In the genomic region with DNA sequence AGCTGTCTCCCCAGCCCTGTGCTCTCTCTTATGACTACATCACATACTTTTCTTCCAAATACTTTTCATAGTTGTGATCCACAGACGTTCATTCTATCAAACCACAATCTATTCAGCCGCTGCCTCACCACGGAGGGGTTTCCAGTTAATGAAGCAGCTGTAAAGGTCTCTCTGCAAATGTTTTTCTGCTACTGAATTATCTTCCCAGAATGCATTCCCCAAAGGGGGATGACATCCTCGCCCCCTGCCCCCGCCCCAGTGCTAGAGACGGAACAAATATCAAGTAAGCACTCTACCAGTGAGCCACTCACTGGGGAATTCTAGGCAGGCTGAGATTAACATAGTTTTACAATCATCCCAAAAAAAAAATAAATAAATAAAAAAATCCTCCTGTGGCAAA, we compare ENCODE assay signal across 26 mouse cellular contexts. TPM values are rescaled to one million over a fixed set of nuclear protein-coding genes. Genes with fewer than 3 reads are reported as not detected.
"Had no signal": no experiment of that assay in that cellular context is flagged by ENCODE, and none has a peak within 500 bp of the region (broad histone marks: within the 10 kb centered on the region; RNA-seq: fewer than 3 reads in every experiment).

No protein-coding gene starts in this region.

- H3K4me1 ChIP-seq: neural tube, embryonic 13.5 days; stomach, embryonic 15.5 days had no signal

- H3K27ac ChIP-seq: midbrain, embryonic 10.5 days; midbrain, embryonic 12.5 days; neural tube, embryonic 13.5 days; neural tube, embryonic 15.5 days; stomach, embryonic 15.5 days; stomach, postnatal 0 days had no signal

- H3K4me3 ChIP-seq: midbrain, embryonic 10.5 days; midbrain, embryonic 12.5 days; myocyte; neural tube, embryonic 13.5 days; neural tube, embryonic 15.5 days; stomach, embryonic 15.5 days had no signal

- DNase-seq: lung, adult 18-20 months; lung, embryonic 14.5 days; lung, postnatal 10 days; lung, postnatal 4 days; midbrain, embryonic 14.5 days; retina, postnatal 1 day; right cerebral cortex, adult 18-20 months; right cerebral cortex, postnatal 25 days; right cerebral cortex, postnatal 4 days; thymus, adult 2 months; thymus, postnatal 14 days; thymus, postnatal 36 days had no signal

RNA-seq across cellular contexts. Expression of gene Serpine1, which starts 36.0 kb away (rescaled TPM):
- total RNA-seq: megakaryocyte, adult 5-6 weeks had no signal
- polyA plus RNA-seq: neural tube, embryonic 11.5 days had no signal

RNA-seq across cellular contexts. Expression of gene Muc3, which starts 41.0 kb away (rescaled TPM):
- total RNA-seq: megakaryocyte, adult 5-6 weeks; megakaryocyte-erythroid progenitor cell, adult 5-6 weeks had no signal
- polyA plus RNA-seq: liver, embryonic 16.5 days; lung, embryonic 14.5 days; lung, embryonic 16.5 days; midbrain, embryonic 10.5 days; midbrain, embryonic 12.5 days; midbrain, embryonic 14.5 days; midbrain, embryonic 16.5 days; myocyte; neural tube, embryonic 11.5 days; neural tube, embryonic 13.5 days; neural tube, embryonic 15.5 days; spleen, adult 2 months had no signal
